Mouse (Mus musculus) forebrain, postnatal 0 days (tissue): Measurements from ENCODE around the gene Sh3d19. TPM values are rescaled to one million over a fixed set of nuclear protein-coding genes. Genes with fewer than 3 reads are reported as not detected.

Experiments
- ATAC-seq: fragments of 200-750 bp; cut with Nextera tagmentation; 2 replicates; pipeline ENCODE4 v1.8.0; 2017; ENCODE audit warnings: mild to moderate bottlenecking, moderate library complexity
- DNase-seq: peaks from one replicate; pipeline ENCODE4 v3.0.0-alpha.2; 2015
- H3K27ac ChIP-seq: fragments of 300-500 bp; sonication (generic); 2 replicates; pipeline ENCODE4 v1.5.1; 2014; ENCODE audit warnings: low read depth, mild to moderate bottlenecking, antibody characterized with exemption, low read length, moderate library complexity, mixed read lengths
- H3K27me3 ChIP-seq: fragments of 300-500 bp; sonication (generic); 2 replicates; pipeline ENCODE4 v1.6.1; 2014; ENCODE audit warnings: mild to moderate bottlenecking, low read length, mixed read lengths; ENCODE audit not compliant: insufficient read depth
- H3K36me3 ChIP-seq: fragments of 300-500 bp; sonication (generic); 2 replicates; pipeline ENCODE4 v1.6.1; 2014; ENCODE audit warnings: mild to moderate bottlenecking, moderate library complexity; ENCODE audit not compliant: insufficient read depth
- H3K4me1 ChIP-seq: fragments of 300-500 bp; sonication (generic); 2 replicates; pipeline ENCODE4 v1.6.1; 2014; ENCODE audit warnings: antibody characterized with exemption; ENCODE audit not compliant: insufficient read depth
- H3K4me2 ChIP-seq: fragments of 300-500 bp; sonication (generic); 2 replicates; pipeline ENCODE4 v1.6.1; 2014; ENCODE audit warnings: low read depth, mild to moderate bottlenecking, moderate library complexity
- H3K4me3 ChIP-seq: fragments of 300-500 bp; sonication (generic); 2 replicates; pipeline ENCODE4 v1.5.1; 2014; ENCODE audit warnings: low read depth, low read length, mixed read lengths
- H3K9ac ChIP-seq: fragments of 300-500 bp; sonication (generic); 2 replicates; pipeline ENCODE4 v1.6.1; 2014; ENCODE audit warnings: mild to moderate bottlenecking
- H3K9me3 ChIP-seq: fragments of 300-500 bp; sonication (generic); 2 replicates; pipeline ENCODE4 v1.6.1; 2016; ENCODE audit warnings: low read length
- CTCF ChIP-seq: sonication (generic); IDR thresholded peaks from 2 replicates; pipeline ENCODE4 v1.5.1; 2016; ENCODE audit warnings: antibody characterized with exemption, control low read depth, low read depth
- WGBS: fragments of 180-500 bp; shearing (Covaris S2); extraction: QIAGEN DNeasy Blood & Tissue Kit; methylation state at CpG from one replicate; pipeline ENCODE4 v1.1.7; 2014; 5-methylcytosine and 5-hydroxymethylcytosine counted together
- polyA plus RNA-seq: library from polyadenylated mRNA; unstranded; fragments of >200 nt; fragmentation: Nextera tagmentation; extraction: Ambion mirVana; gene quantifications from 2 replicates; pipeline ENCODE4 v1.2.1, GENCODE M21; 2015
- total RNA-seq: library from RNA; depleted of rRNA; stranded (reverse); fragments of >200 nt; gene quantifications from 2 replicates; pipeline ENCODE4 v1.2.3, GENCODE M21; 2014

Sh3d19 gene
- total and polyA plus RNA-seq, 2 experiments from 2014 or later: 14.3 to 25.1 TPM

DNA sequence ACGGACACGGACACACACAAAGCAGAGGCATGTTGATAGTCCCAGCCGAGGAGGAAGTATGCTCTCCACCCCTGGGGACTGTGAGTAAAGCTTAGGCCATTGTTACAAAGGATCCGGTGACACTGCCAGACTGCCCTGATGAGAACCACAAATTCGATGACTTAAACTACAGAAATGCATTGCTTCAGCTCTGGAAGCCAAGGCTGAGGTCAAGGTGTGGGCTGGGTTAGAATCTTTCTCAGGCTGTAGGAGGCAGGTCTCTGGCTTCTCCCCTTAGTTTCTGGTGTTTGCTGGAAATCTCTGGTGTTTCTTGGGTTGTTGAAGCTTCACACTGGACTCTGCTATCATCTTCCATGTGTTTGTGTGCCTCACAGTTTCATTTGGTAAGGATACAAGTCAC lies 41.2 kb upstream of the Sh3d19 start:
- ATAC-seq: no peak
- TF ChIP-seq CTCF: no peak
- H3K27me3 ChIP-seq: no peaks in the 10 kb centered on the region

DNA sequence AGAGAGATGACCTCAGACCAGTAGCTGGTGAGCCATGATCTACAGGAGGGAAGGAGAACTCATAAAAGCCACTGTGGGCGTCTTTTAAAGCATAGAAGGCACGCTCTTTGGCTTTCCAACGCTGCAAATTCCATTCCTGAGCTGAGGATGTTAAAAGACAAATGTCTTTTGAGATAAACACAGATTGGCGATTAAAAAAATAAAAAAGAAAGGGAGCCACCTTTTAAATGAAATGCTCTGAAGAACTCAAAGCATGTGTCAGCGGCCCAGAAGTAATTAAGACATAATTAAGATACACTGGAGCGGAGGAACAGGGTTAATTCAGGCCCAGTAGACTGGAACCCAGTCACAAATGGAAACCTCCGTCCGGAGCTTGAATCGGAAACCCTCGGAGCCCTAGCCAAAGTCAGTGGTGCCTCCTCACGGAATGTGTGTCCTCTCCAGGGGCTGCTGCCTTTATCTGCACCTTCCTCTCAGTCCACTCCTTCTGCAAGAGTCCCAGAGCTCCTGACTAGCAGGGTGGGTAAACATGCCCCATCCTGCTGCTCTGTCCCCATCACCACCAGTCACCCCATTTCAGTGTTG lies 40.1 kb upstream of the Sh3d19 start:
- ATAC-seq (no peak), DNase-seq (no peak)
- H3K36me3 ChIP-seq: no peaks in the 10 kb centered on the region
- no peaks in the 10 kb centered on the region for H3K9me3 ChIP-seq
- WGBS: 28% methylated on average over 11 of the region's 11 CpGs
- no peak overlapping the region for H3K27ac ChIP-seq
- no peak for TF ChIP-seq CTCF
- H3K4me1 ChIP-seq: no peaks in the 10 kb centered on the region
- H3K27me3 ChIP-seq: no peaks in the 10 kb centered on the region
- no peak overlapping the region for H3K4me2 ChIP-seq
- H3K9ac ChIP-seq: no peak overlapping the region
- no peak overlapping the region for H3K4me3 ChIP-seq

More for the DNA sequence above, 41.2 kb upstream of the Sh3d19 start:
- Histone ChIP-seq H3K4me1 (no peaks in the 10 kb centered on the region), H3K4me2 (no peak overlapping the region), H3K36me3 (no peaks in the 10 kb centered on the region), H3K27ac (no peak overlapping the region), H3K4me3 (no peak overlapping the region), H3K9me3 (no peaks in the 10 kb centered on the region), H3K9ac (no peak overlapping the region)
- no peak for DNase-seq
- 87% methylated on average over 5 of the region's 5 CpGs for WGBS

DNA sequence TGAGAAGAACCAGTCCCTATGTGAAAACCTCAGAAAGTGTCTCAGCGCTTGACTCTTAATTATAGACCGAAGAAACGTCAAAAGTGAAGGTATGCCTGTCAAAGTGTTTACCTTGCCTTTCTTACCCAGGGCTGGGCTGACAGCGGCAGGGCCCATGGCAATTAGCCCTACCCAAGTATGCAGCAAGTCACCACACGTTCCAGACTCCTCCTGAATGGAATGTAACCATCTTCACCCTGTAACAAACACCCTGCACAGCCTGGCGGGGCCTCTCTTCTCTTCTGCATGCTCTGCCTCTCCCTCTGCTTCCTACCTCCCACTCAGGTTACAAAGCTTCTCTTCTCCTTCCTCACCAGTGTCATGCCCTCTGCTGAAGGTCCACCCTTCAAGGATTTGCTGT lies 39.0 kb upstream of the Sh3d19 start:
- no peak overlapping the region for H3K4me2 ChIP-seq
- DNase-seq (no peak), ATAC-seq (no peak)
- H3K4me1 ChIP-seq: no peaks in the 10 kb centered on the region
- TF ChIP-seq CTCF: no peak
- H3K9me3 ChIP-seq: no peaks in the 10 kb centered on the region
- no peaks in the 10 kb centered on the region for H3K27me3 ChIP-seq
- H3K27ac ChIP-seq: no peak overlapping the region
- no peaks in the 10 kb centered on the region for H3K36me3 ChIP-seq
- no peak overlapping the region for H3K9ac ChIP-seq
- WGBS: 90% methylated on average over 6 of the region's 6 CpGs
- H3K4me3 ChIP-seq: no peak overlapping the region

DNA sequence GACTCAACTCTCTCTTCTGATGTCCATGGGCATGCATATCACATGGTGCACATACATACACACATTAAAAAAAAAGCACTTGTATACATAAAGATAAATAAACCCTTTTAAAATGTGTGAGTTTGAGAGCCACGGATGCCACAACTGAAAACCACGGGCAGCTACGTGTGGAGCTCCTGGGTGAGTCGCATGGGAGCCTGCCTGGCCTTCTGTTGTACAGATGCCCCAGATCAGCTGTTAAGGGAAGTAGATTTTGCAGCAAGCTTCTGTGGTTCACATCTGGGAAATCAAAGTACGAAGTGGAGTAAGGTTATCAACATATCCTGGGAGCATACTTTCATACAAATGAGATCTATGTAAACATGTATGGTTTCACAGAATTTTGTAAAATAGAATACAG lies 37.3 kb upstream of the Sh3d19 start:
- no peak for TF ChIP-seq CTCF
- no peak for DNase-seq
- WGBS: 92% methylated on average over 5 of the region's 5 CpGs
- H3K4me2 ChIP-seq: no peak overlapping the region
- H3K4me1 ChIP-seq: no peaks in the 10 kb centered on the region
- no peak overlapping the region for H3K27ac ChIP-seq
- H3K9me3 ChIP-seq: no peaks in the 10 kb centered on the region
- H3K36me3 ChIP-seq: no peaks in the 10 kb centered on the region
- H3K9ac ChIP-seq: no peak overlapping the region
- no peaks in the 10 kb centered on the region for H3K27me3 ChIP-seq
- ATAC-seq: no peak
- no peak overlapping the region for H3K4me3 ChIP-seq

DNA sequence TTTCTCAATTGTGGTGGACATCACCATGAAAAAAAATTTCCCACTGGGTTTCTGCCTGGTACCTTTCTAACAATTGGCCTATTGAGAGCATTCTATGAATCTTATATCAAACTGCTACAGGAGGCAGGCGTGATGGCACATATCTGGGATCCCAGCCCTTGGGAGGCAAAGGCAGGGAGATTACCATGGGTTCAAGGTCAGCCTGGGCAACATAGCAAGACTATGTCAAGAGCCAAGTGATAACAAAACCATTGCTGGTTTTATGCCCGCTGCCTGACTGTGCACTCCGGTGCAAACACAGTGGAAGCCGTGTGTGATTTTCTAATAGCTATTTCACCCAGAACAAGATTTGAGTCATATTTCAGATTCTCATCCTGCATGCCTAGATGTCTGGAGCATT lies 20.0 kb upstream of the Sh3d19 start:
- H3K36me3 ChIP-seq: no peaks in the 10 kb centered on the region
- H3K9ac ChIP-seq: no peak overlapping the region
- 79% methylated on average over 4 of the region's 4 CpGs for WGBS
- no peak for DNase-seq
- no peak overlapping the region for H3K4me3 ChIP-seq
- no peaks in the 10 kb centered on the region for H3K4me1 ChIP-seq
- H3K27me3 ChIP-seq: no peaks in the 10 kb centered on the region
- no peak for ATAC-seq
- no peak overlapping the region for H3K4me2 ChIP-seq
- H3K9me3 ChIP-seq: no peaks in the 10 kb centered on the region
- no peak for TF ChIP-seq CTCF
- H3K27ac ChIP-seq: no peak overlapping the region

- WGBS: 86% methylated on average over 10 of the region's 10 CpGs
- no peak for DNase-seq
- Histone ChIP-seq H3K9ac (no peak overlapping the region), H3K4me1 (no peaks in the 10 kb centered on the region), H3K9me3 (no peaks in the 10 kb centered on the region), H3K27ac (no peak overlapping the region), H3K36me3 (no peaks in the 10 kb centered on the region), H3K4me3 (no peak overlapping the region), H3K4me2 (no peak overlapping the region), H3K27me3 (no peaks in the 10 kb centered on the region)
- ATAC-seq: no peak
- TF ChIP-seq CTCF: no peak
These were observed 18.1 kb upstream of the Sh3d19 start for GRCm38 (mm10) chr3:85952696-85953283.

DNA sequence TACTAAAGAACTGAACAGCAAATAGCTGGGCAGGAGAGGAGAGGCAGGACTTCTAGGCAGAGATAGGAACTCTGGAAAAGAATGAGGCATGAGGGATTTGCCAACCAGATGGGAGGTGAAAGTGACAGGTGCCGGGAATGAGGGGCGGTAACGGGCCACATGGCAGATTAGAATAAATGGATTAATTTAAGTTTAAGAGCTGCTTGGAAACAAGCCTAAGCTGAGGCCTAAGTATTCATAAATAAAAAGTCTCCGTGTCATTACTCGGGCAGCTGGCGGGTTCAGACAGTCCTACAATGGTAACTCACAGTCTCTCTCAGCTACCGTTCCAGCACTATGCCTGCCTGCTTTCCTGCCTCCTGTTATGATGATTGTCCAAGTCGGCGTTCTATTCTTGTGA lies 15.6 kb upstream of the Sh3d19 start:
- WGBS: 47% methylated on average over 9 of the region's 9 CpGs
- TF ChIP-seq CTCF: no peak
- DNase-seq: no peak
- no peak overlapping the region for H3K9ac ChIP-seq
- no peaks in the 10 kb centered on the region for H3K4me1 ChIP-seq
- no peak overlapping the region for H3K4me2 ChIP-seq
- H3K9me3 ChIP-seq: no peaks in the 10 kb centered on the region
- H3K27ac ChIP-seq: no peak overlapping the region
- no peak overlapping the region for H3K4me3 ChIP-seq
- no peaks in the 10 kb centered on the region for H3K27me3 ChIP-seq
- ATAC-seq: no peak
- no peaks in the 10 kb centered on the region for H3K36me3 ChIP-seq
